Mouse (Mus musculus) brain, embryonic 14.5 days (tissue): ENCODE measurements at regions not wholly inside any gene's neighbourhood (a gene's known extent, or its start where the extent isn't known, plus 50 kb on each side); places are given as distances from the start of the nearest gene placed in this dataset.
A peak's percentile ranks its signal among the peaks of the same experiment; 100 is the strongest.

Source experiments
- DNase-seq: peaks from one replicate; pipeline ENCODE4 v3.0.0-alpha.2; 2011; ENCODE audit warnings: low read depth
- CTCF ChIP-seq: fragments of 200-500 bp; IDR thresholded peaks from 2 replicates; pipeline ENCODE4 v1.5.1; 2012; ENCODE audit warnings: inconsistent platforms, mild to moderate bottlenecking, moderate library complexity, borderline replicate concordance; ENCODE audit not compliant: insufficient read depth, insufficient read length; ENCODE audit errors: extremely low read depth
- POLR2A ChIP-seq: fragments of 200-500 bp; IDR thresholded peaks from 2 replicates; pipeline ENCODE4 v1.6.1; 2012; ENCODE audit warnings: mild to moderate bottlenecking, inconsistent platforms, borderline replicate concordance; ENCODE audit not compliant: poor library complexity, insufficient read depth, insufficient read length, severe bottlenecking; ENCODE audit errors: extremely low read depth

- DNase-seq = no peak
- TF ChIP-seq CTCF = no peak
- TF ChIP-seq POLR2A = no peak
These were observed 802.4 kb upstream of the Ncam2 start for GRCm38 (mm10) chr16:80398118-80398517.

GRCm38 (mm10) chr16:80404399-80404798 is 796.1 kb upstream of the Ncam2 start:
- TF ChIP-seq POLR2A = no peak
- no peak for TF ChIP-seq CTCF
- DNase-seq = peak; percentile 55

GRCm38 (mm10) chr16:80408621-80409020 is 791.9 kb upstream of the Ncam2 start:
- no peak for TF ChIP-seq POLR2A
- TF ChIP-seq CTCF = no peak
- DNase-seq = no peak
